Comparison of ENCODE assay signal across 31 mouse cellular contexts in genomic region chr17:40767120-40767519, GRCm38 (mm10). TPM values are rescaled to one million over a fixed set of nuclear protein-coding genes. Genes with fewer than 3 reads are reported as not detected.
DNase-seq lines count a peak whose midpoint lies in the region; ATAC-seq and TF ChIP-seq lines count a peak whose summit lies in the region.
"Had no signal": no experiment of that assay in that cellular context is flagged by ENCODE, and none has a peak within 500 bp of the region (broad histone marks: within the 10 kb centered on the region; RNA-seq: fewer than 3 reads in every experiment).

No protein-coding gene starts in this region.

- H3K9ac ChIP-seq in liver, embryonic 12.5 days, result no peak overlapping the region
- no peak overlapping the region for H3K9ac ChIP-seq in liver, postnatal 0 days (replicated peaks)
- H3K9ac ChIP-seq in liver, embryonic 16.5 days (ENCODE audit: low read depth, low read length), result no peak overlapping the region
- H3K9ac ChIP-seq: embryonic facial prominence, embryonic 13.5 days; embryonic facial prominence, embryonic 15.5 days; forebrain, embryonic 12.5 days had no signal

- no peaks in the 10 kb centered on the region for H3K27me3 ChIP-seq in liver, embryonic 12.5 days (replicated peaks)
- H3K27me3 ChIP-seq in liver, postnatal 0 days (ENCODE audit: insufficient read depth, low read length), result no peaks in the 10 kb centered on the region
- no peaks in the 10 kb centered on the region for H3K27me3 ChIP-seq in liver, embryonic 16.5 days (ENCODE audit: control insufficient read depth, insufficient read depth, low read depth, low read length)
- H3K27me3 ChIP-seq: embryonic facial prominence, embryonic 13.5 days; embryonic facial prominence, embryonic 15.5 days; forebrain, embryonic 12.5 days had no signal

- ATAC-seq in liver, embryonic 12.5 days, result peak; percentile 40; the same call in 1 of the 2 replicates
- ATAC-seq in liver, postnatal 0 days, result no peak
- ATAC-seq in liver, embryonic 16.5 days (ENCODE audit: low read depth), result peak; percentile 39
- ATAC-seq: forebrain, embryonic 14.5 days; forebrain, embryonic 16.5 days had no signal

- no peaks in the 10 kb centered on the region for H3K9me3 ChIP-seq in liver, embryonic 12.5 days (replicated peaks)
- no peaks in the 10 kb centered on the region for H3K9me3 ChIP-seq in liver, postnatal 0 days (ENCODE audit: low read length)
- H3K9me3 ChIP-seq in liver, embryonic 16.5 days (replicated peaks; ENCODE audit: control insufficient read depth, low read length), result no peaks in the 10 kb centered on the region
- H3K9me3 ChIP-seq: embryonic facial prominence, embryonic 13.5 days; embryonic facial prominence, embryonic 15.5 days; forebrain, embryonic 10.5 days; forebrain, embryonic 12.5 days had no signal

- WGBS in liver, embryonic 12.5 days (ENCODE audit: insufficient replicate concordance), result 56% methylated on average over 1 of the region's 1 CpGs
- 72% methylated on average over 1 of the region's 1 CpGs for WGBS in liver, postnatal 0 days (ENCODE audit: insufficient replicate concordance)
- 48% methylated on average over 1 of the region's 1 CpGs for WGBS in liver, embryonic 16.5 days (ENCODE audit: insufficient replicate concordance)

- TF ChIP-seq CTCF in liver, postnatal 0 days (IDR thresholded peaks at IDR 0.05; ENCODE audit: low read depth), result no peak

- intact Hi-C loops in left cerebral cortex, postnatal 25 days (cut with DNase I), result no loop called here

- TF ChIP-seq EP300 in liver, postnatal 0 days (IDR thresholded peaks at IDR 0.05; ENCODE audit: low read depth), result no peak

- H3K4me1 ChIP-seq in liver, embryonic 12.5 days, result peaks cover 3% of the 10 kb centered on the region; the same call in 1 of the 2 replicates
- H3K4me1 ChIP-seq in liver, postnatal 0 days (ENCODE audit: insufficient read depth), result no peaks in the 10 kb centered on the region
- H3K4me1 ChIP-seq in liver, embryonic 16.5 days (ENCODE audit: control insufficient read depth, low read depth, low read length), result no peaks in the 10 kb centered on the region
- H3K4me1 ChIP-seq: embryonic facial prominence, embryonic 13.5 days; embryonic facial prominence, embryonic 15.5 days; forebrain, embryonic 10.5 days; forebrain, embryonic 12.5 days had no signal

- no peak overlapping the region for H3K4me3 ChIP-seq in liver, embryonic 12.5 days
- H3K4me3 ChIP-seq in liver, postnatal 0 days (ENCODE audit: low read depth, low read length), result no peak overlapping the region
- H3K4me3 ChIP-seq in liver, embryonic 16.5 days (ENCODE audit: low read depth, low read length), result no peak overlapping the region
- H3K4me3 ChIP-seq: embryonic facial prominence, embryonic 13.5 days; embryonic facial prominence, embryonic 15.5 days; erythroblast, embryonic 14.5 days; forebrain, embryonic 10.5 days; forebrain, embryonic 12.5 days had no signal

- H3K4me2 ChIP-seq in liver, embryonic 12.5 days, result no peak overlapping the region
- H3K4me2 ChIP-seq in liver, postnatal 0 days (ENCODE audit: low read depth, low read length), result no peak overlapping the region
- H3K4me2 ChIP-seq in liver, embryonic 16.5 days (ENCODE audit: low read depth, low read length), result no peak overlapping the region
- H3K4me2 ChIP-seq: embryonic facial prominence, embryonic 13.5 days; embryonic facial prominence, embryonic 15.5 days; forebrain, embryonic 12.5 days had no signal

- H3K27ac ChIP-seq in liver, embryonic 12.5 days, result no peak overlapping the region
- no peak overlapping the region for H3K27ac ChIP-seq in liver, postnatal 0 days (ENCODE audit: low read depth)
- no peak overlapping the region for H3K27ac ChIP-seq in liver, embryonic 16.5 days (ENCODE audit: low read length)
- H3K27ac ChIP-seq: embryonic facial prominence, embryonic 13.5 days; embryonic facial prominence, embryonic 15.5 days; forebrain, embryonic 10.5 days; forebrain, embryonic 12.5 days had no signal

- DNase-seq in liver, postnatal 0 days, result no peak
- DNase-seq in c-Kit-positive CD71-positive TER-119-positive erythroid progenitor cells, embryonic 14.5 days (ENCODE audit: low spot score), result peak; percentile 34
- DNase-seq in spleen, adult 12 weeks (ENCODE audit: low spot score), result no peak
- no peak for DNase-seq in spleen, postnatal 14 days (ENCODE audit: low spot score in 2 of 2)
- DNase-seq in left cerebral cortex, postnatal 25 days (ENCODE audit: low spot score in 2 of 2), result no peak
- DNase-seq: adrenal gland, adult 2 months; adrenal gland, postnatal 10 days; adrenal gland, postnatal 25 days; cerebellum, adult 11 months; cerebellum, adult 18-20 months; cerebellum, adult 8-10 months; cerebellum, adult 9-11 months; cerebellum, postnatal 14 days; cerebellum, postnatal 36 days; embryo, embryonic 11 days had no signal

- no peaks in the 10 kb centered on the region for H3K36me3 ChIP-seq in liver, embryonic 12.5 days
- no peaks in the 10 kb centered on the region for H3K36me3 ChIP-seq in liver, postnatal 0 days (replicated peaks; ENCODE audit: insufficient read depth, low read length)
- H3K36me3 ChIP-seq in liver, embryonic 16.5 days (ENCODE audit: control insufficient read depth, insufficient read depth), result no peaks in the 10 kb centered on the region
- H3K36me3 ChIP-seq: embryonic facial prominence, embryonic 13.5 days; embryonic facial prominence, embryonic 15.5 days; forebrain, embryonic 10.5 days; forebrain, embryonic 12.5 days had no signal

RNA-seq across cellular contexts. Expression of gene Crisp2, which starts 39.7 kb away (rescaled TPM):
- polyA plus RNA-seq in liver, embryonic 12.5 days (2016; fragmentation: Nextera tagmentation; extraction: Ambion mirVana), result 0.08 and 0.17 TPM in 2 replicates
- 0.13 and 0.15 TPM in 2 replicates for polyA plus RNA-seq in liver, postnatal 0 days (2015; fragmentation: Nextera tagmentation; extraction: Ambion mirVana)
- polyA plus RNA-seq in liver, embryonic 16.5 days (2015; fragmentation: Nextera tagmentation; extraction: Ambion mirVana), result 0.08 and 0.27 TPM in 2 replicates
- not detected for total RNA-seq in left cerebral cortex, postnatal 25 days (2021)
- total RNA-seq: adrenal gland, adult 2 months; adrenal gland, postnatal 10 days; adrenal gland, postnatal 25 days; adrenal gland, postnatal 4 days; common myeloid progenitor, adult 5-6 weeks; ES-E14 had no signal
- polyA plus RNA-seq: adrenal gland, adult 2 months; brain, embryonic 14.5 days; C2C12; embryonic facial prominence, embryonic 11.5 days; embryonic facial prominence, embryonic 13.5 days; erythroblast, embryonic 14.5 days; forebrain, embryonic 10.5 days; forebrain, embryonic 12.5 days; forebrain, embryonic 14.5 days; forebrain, embryonic 16.5 days had no signal

RNA-seq across cellular contexts. Expression of gene Esp1, which starts 40.2 kb away (rescaled TPM):
- polyA plus RNA-seq in liver, embryonic 12.5 days (2016; fragmentation: Nextera tagmentation; extraction: Ambion mirVana), result not detected in 2 replicates
- not detected in 2 replicates for polyA plus RNA-seq in liver, postnatal 0 days (2015; fragmentation: Nextera tagmentation; extraction: Ambion mirVana)
- polyA plus RNA-seq in liver, embryonic 16.5 days (2015; fragmentation: Nextera tagmentation; extraction: Ambion mirVana), result not detected in 2 replicates
- not detected for total RNA-seq in left cerebral cortex, postnatal 25 days (2021)
- total RNA-seq: adrenal gland, adult 2 months; adrenal gland, postnatal 10 days; adrenal gland, postnatal 25 days; adrenal gland, postnatal 4 days; common myeloid progenitor, adult 5-6 weeks; ES-E14; MEL had no signal
- polyA plus RNA-seq: adrenal gland, adult 2 months; brain, embryonic 14.5 days; C2C12; embryonic facial prominence, embryonic 11.5 days; embryonic facial prominence, embryonic 13.5 days; embryonic facial prominence, embryonic 15.5 days; erythroblast, embryonic 14.5 days; forebrain, embryonic 10.5 days; forebrain, embryonic 12.5 days; forebrain, embryonic 14.5 days; forebrain, embryonic 16.5 days had no signal

RNA-seq across cellular contexts. Expression of gene Rhag, which starts 43.8 kb away (rescaled TPM):
- 216 and 219 TPM in 2 replicates for polyA plus RNA-seq in liver, embryonic 12.5 days (2016; fragmentation: Nextera tagmentation; extraction: Ambion mirVana)
- 61.6 and 71.2 TPM in 2 replicates for polyA plus RNA-seq in liver, postnatal 0 days (2015; fragmentation: Nextera tagmentation; extraction: Ambion mirVana)
- 223 and 224 TPM in 2 replicates for polyA plus RNA-seq in liver, embryonic 16.5 days (2015; fragmentation: Nextera tagmentation; extraction: Ambion mirVana)
- total RNA-seq in left cerebral cortex, postnatal 25 days (2021), result not detected
- total RNA-seq: adrenal gland, adult 2 months; adrenal gland, postnatal 25 days; ES-E14 had no signal
- polyA plus RNA-seq: adrenal gland, adult 2 months; C2C12; forebrain, embryonic 14.5 days had no signal
